Mouse (Mus musculus): Measurements from ENCODE around the gene Zfhx3.

Gene Zfhx3

GRCm38 (mm10) chr8:108764403-108765194, 822.2 kb downstream of the Zfhx3 start:
- no peak for DNase-seq

- DNase-seq = no peak
Measured at GRCm38 (mm10) chr8:108766102-108766501, 823.7 kb downstream of the Zfhx3 start.

GRCm38 (mm10) chr8:108768051-108768450, 825.6 kb downstream of the Zfhx3 start:
- no peak for DNase-seq

GRCm38 (mm10) chr8:108770334-108770733, 827.9 kb downstream of the Zfhx3 start:
- DNase-seq = no peak

- no peak for DNase-seq
Measured at GRCm38 (mm10) chr8:108773436-108773835, 831.0 kb downstream of the Zfhx3 start.

- no peak for DNase-seq
Measured at GRCm38 (mm10) chr8:108778063-108778462, 835.6 kb downstream of the Zfhx3 start.

- DNase-seq = no peak
Measured at GRCm38 (mm10) chr8:108778551-108778950, 836.1 kb downstream of the Zfhx3 start.

- DNase-seq = no peak
Measured at GRCm38 (mm10) chr8:108780766-108781165, 838.3 kb downstream of the Zfhx3 start.

- no peak for DNase-seq
Measured at GRCm38 (mm10) chr8:108781192-108781591, 838.7 kb downstream of the Zfhx3 start.

- DNase-seq = no peak
Measured at GRCm38 (mm10) chr8:108783155-108783554, 840.7 kb downstream of the Zfhx3 start.

GRCm38 (mm10) chr8:108788156-108788761, 845.8 kb downstream of the Zfhx3 start:
- DNase-seq = no peak

GRCm38 (mm10) chr8:108788762-108789157, 846.3 kb downstream of the Zfhx3 start:
- DNase-seq = no peak

GRCm38 (mm10) chr8:108790559-108791293, 848.3 kb downstream of the Zfhx3 start:
- peak; percentile 7 for DNase-seq

GRCm38 (mm10) chr8:108796076-108796475, 853.6 kb downstream of the Zfhx3 start:
- no peak for DNase-seq

- no peak for DNase-seq
Measured at GRCm38 (mm10) chr8:108796882-108797281, 854.4 kb downstream of the Zfhx3 start.

- peak; percentile 14 for DNase-seq
Measured at GRCm38 (mm10) chr8:108798012-108798411, 855.6 kb downstream of the Zfhx3 start.

- no peak for DNase-seq
Measured at GRCm38 (mm10) chr8:108799250-108799649, 856.8 kb downstream of the Zfhx3 start.

- no peak for DNase-seq
Measured at GRCm38 (mm10) chr8:108800357-108800756, 857.9 kb downstream of the Zfhx3 start.

- DNase-seq = no peak
Measured at GRCm38 (mm10) chr8:108803017-108803416, 860.6 kb downstream of the Zfhx3 start.

GRCm38 (mm10) chr8:108811694-108812093, 869.2 kb downstream of the Zfhx3 start:
- DNase-seq = no peak

- DNase-seq = no peak
Measured at GRCm38 (mm10) chr8:108813375-108813774, 870.9 kb downstream of the Zfhx3 start.

- no peak for DNase-seq
Measured at GRCm38 (mm10) chr8:108819271-108819671, 876.8 kb downstream of the Zfhx3 start.

- DNase-seq = no peak
Measured at GRCm38 (mm10) chr8:108819826-108820225, 877.4 kb downstream of the Zfhx3 start.

GRCm38 (mm10) chr8:108820634-108821033, 878.2 kb downstream of the Zfhx3 start:
- no peak for DNase-seq

Measured in cerebellum, adult 11-12 months (tissue).